Comparison of ENCODE assay signal across 9 mouse cellular contexts in the genomic region with DNA sequence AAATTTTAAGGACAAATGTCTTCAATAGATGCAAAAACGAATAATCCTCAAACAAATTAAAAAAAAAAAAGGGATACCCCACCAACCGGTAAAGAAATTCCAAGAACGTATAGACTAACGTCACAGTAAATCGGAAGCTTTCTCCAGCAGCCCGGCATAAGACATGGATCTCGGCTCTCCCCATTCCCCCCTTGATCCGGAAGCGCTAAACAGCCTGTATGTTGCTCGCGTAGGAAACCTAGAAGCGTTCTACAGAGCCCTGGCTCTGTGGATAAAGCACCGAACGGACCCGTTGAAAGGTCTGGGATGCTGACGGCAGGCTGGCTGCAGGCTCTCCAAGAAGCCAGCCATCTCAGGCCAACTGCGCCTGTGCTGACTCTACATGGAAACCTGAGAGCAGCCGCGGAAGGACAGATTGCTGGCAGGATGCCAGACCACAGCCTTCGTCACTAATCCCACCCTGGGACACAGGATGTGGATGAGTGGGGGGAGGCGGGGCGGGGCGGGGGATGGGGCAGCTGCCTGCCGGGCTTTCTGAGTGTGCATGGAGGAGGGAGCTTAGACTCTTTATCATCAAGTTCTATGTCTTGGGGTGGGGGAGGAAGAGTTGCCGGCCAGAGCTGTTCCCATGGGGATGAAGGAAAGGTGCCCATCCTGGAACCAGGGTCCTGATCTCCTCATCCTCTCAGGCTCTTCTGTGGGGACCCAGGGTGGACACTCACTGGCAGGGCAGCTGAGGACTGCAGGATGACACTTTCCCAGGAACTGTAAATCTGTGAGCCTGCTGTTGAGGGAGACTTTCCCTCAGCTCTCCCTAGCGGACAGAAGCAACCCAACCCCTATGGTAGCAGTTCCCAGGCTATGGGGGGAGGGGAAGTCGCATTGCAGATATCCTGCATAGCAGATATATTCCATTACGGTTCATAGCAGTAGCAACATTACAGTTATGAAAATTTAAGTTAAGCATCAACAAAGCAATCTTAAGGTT. TPM values are rescaled to one million over a fixed set of nuclear protein-coding genes. Genes with fewer than 3 reads are reported as not detected.
DNase-seq lines count a peak whose midpoint lies in the region; ATAC-seq lines count a peak whose summit lies in the region.
"Had no signal": no experiment of that assay in that cellular context is flagged by ENCODE, and none has a peak within 500 bp of the region (broad histone marks: within the 10 kb centered on the region; RNA-seq: fewer than 3 reads in every experiment).

No protein-coding gene starts in this region.

- no peaks in the 10 kb centered on the region for H3K36me3 ChIP-seq in limb, embryonic 13.5 days
- H3K36me3 ChIP-seq in midbrain, embryonic 15.5 days (replicated peaks) = no peaks in the 10 kb centered on the region
- H3K36me3 ChIP-seq in stomach, embryonic 16.5 days (ENCODE audit: control insufficient read depth, insufficient read depth, low read length) = no peaks in the 10 kb centered on the region
- H3K36me3 ChIP-seq: G1E had no signal

- peak; percentile 91 for ATAC-seq in limb, embryonic 13.5 days (ENCODE audit: low FRiP score, low read depth)
- ATAC-seq in midbrain, embryonic 15.5 days (replicated peaks) = peak; percentile 84
- peak; percentile 90 for ATAC-seq in stomach, embryonic 16.5 days (ENCODE audit: insufficient read depth, low FRiP score)

- DNase-seq in cerebellum, postnatal 25 days = peak; percentile 57 to 72
- DNase-seq in cerebellum, adult 8-10 months = no peak
- peak; percentile 94 for DNase-seq in embryo, embryonic 10 days (ENCODE audit: low spot score)
- peak; percentile 62 to 77 for DNase-seq in gastrocnemius, postnatal 36 days
- peak; percentile 62 for DNase-seq in induced T-regulatory cell, adult 2 months (ENCODE audit: low read depth)

- peaks cover 17% of the 10 kb centered on the region for H3K4me1 ChIP-seq in limb, embryonic 13.5 days
- peaks cover 21% of the 10 kb centered on the region for H3K4me1 ChIP-seq in midbrain, embryonic 15.5 days
- H3K4me1 ChIP-seq in stomach, embryonic 16.5 days (ENCODE audit: control insufficient read depth, insufficient read depth, low read length) = peaks cover 12% of the 10 kb centered on the region

- intact Hi-C loops in gastrocnemius, postnatal 36 days (cut with DNase I) = no loop called here

- peak overlapping the region; percentile 63 for H3K4me2 ChIP-seq in limb, embryonic 13.5 days (replicated peaks)
- H3K4me2 ChIP-seq in midbrain, embryonic 15.5 days = peak overlapping the region; percentile 61
- H3K4me2 ChIP-seq in stomach, embryonic 16.5 days (ENCODE audit: low read depth, low read length) = peak overlapping the region; percentile 53

- H3K9ac ChIP-seq in limb, embryonic 13.5 days = peak overlapping the region; percentile 56; the same call in 1 of the 2 replicates
- H3K9ac ChIP-seq in midbrain, embryonic 15.5 days = peak overlapping the region; percentile 50
- peak overlapping the region; percentile 60 for H3K9ac ChIP-seq in stomach, embryonic 16.5 days (ENCODE audit: low read length)

- H3K4me3 ChIP-seq in limb, embryonic 13.5 days = peak overlapping the region; percentile 44
- H3K4me3 ChIP-seq in midbrain, embryonic 15.5 days = peak overlapping the region; percentile 40
- peak overlapping the region; percentile 37 for H3K4me3 ChIP-seq in stomach, embryonic 16.5 days (replicated peaks; ENCODE audit: low read length)

- peak overlapping the region; percentile 94 for H3K27ac ChIP-seq in limb, embryonic 13.5 days
- peak overlapping the region; percentile 95 for H3K27ac ChIP-seq in midbrain, embryonic 15.5 days
- peak overlapping the region; percentile 88 for H3K27ac ChIP-seq in stomach, embryonic 16.5 days (ENCODE audit: low read length)

- 4% methylated on average over 28 of the region's 28 CpGs for WGBS in limb, embryonic 13.5 days
- 4% methylated on average over 28 of the region's 28 CpGs for WGBS in midbrain, embryonic 15.5 days
- WGBS in stomach, embryonic 16.5 days = 3% methylated on average over 28 of the region's 28 CpGs

- no peaks in the 10 kb centered on the region for H3K27me3 ChIP-seq in limb, embryonic 13.5 days
- no peaks in the 10 kb centered on the region for H3K27me3 ChIP-seq in midbrain, embryonic 15.5 days (replicated peaks)
- H3K27me3 ChIP-seq in stomach, embryonic 16.5 days (ENCODE audit: control insufficient read depth, insufficient read depth, low read length) = no peaks in the 10 kb centered on the region

- H3K9me3 ChIP-seq in limb, embryonic 13.5 days = no peaks in the 10 kb centered on the region
- no peaks in the 10 kb centered on the region for H3K9me3 ChIP-seq in midbrain, embryonic 15.5 days
- H3K9me3 ChIP-seq in stomach, embryonic 16.5 days (replicated peaks; ENCODE audit: control insufficient read depth, low read length) = no peaks in the 10 kb centered on the region

RNA-seq across cellular contexts. Expression of a gene that starts 15.1 kb away (rescaled TPM):
- total RNA-seq in gastrocnemius, postnatal 36 days (2021) = 1 to 10 TPM; 3.4 to 3.5 TPM
- 31.1 and 31.8 TPM in 2 replicates for polyA plus RNA-seq in limb, embryonic 13.5 days (2015; fragmentation: Nextera tagmentation; extraction: Ambion mirVana)
- 27.5 and 27.7 TPM in 2 replicates for polyA plus RNA-seq in midbrain, embryonic 15.5 days (2015; fragmentation: Nextera tagmentation; extraction: Ambion mirVana)
- polyA plus RNA-seq in stomach, embryonic 16.5 days (2015; fragmentation: Nextera tagmentation; extraction: Ambion mirVana) = 29.8 and 31.1 TPM in 2 replicates
- total RNA-seq: G1E had no signal
- polyA plus RNA-seq: G1E had no signal
